Mouse (Mus musculus) MN1 (cell line): ENCODE measurements around the gene Ube2h.

Experiments
- DNase-seq: peaks from one replicate; pipeline ENCODE4 v3.0.0-alpha.2; 2016; ENCODE audit warnings: low spot score

The Ube2h gene

DNA sequence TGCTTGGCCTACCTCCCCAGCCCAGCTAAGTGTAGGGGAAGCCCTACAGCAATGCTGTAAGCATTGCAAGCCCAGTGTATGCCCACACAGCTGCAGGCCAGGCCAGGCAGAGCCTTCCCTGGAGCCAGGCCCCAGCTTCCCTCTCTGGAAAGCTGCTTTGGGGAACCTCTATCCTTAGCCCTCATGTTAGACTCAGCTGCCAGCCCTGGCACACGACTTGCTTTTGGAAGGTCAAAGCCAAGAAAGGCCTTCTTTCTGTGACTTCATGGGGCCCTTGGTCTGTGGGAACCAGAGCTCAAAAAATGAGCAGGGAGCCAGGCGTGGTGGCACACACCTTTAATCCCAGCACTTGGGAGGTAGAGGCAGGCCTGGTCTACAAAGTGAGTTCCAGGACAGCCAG is 142.7 kb downstream of the Ube2h start:
- no peak for DNase-seq
